Mouse (Mus musculus): ENCODE results near the gene Stom.

Stom gene

GRCm38 (mm10) chr2:35320399-35320798, 16.4 kb downstream of the Stom start:
- DNase-seq (ENCODE audit: low read depth) = no peak

- no peak for DNase-seq (ENCODE audit: low read depth)
These were observed 18.4 kb downstream of the Stom start for GRCm38 (mm10) chr2:35318405-35318804.

- no peak for DNase-seq (ENCODE audit: low read depth)
These were observed 19.2 kb downstream of the Stom start for GRCm38 (mm10) chr2:35317604-35318003.

- DNase-seq (ENCODE audit: low read depth) = no peak
These were observed 22.5 kb downstream of the Stom start for GRCm38 (mm10) chr2:35314300-35314699.

GRCm38 (mm10) chr2:35309906-35310493, 26.8 kb downstream of the Stom start:
- no peak for DNase-seq (ENCODE audit: low read depth)

- no peak for DNase-seq (ENCODE audit: low read depth)
These were observed 28.6 kb downstream of the Stom start for GRCm38 (mm10) chr2:35308166-35308565.

- no peak for DNase-seq (ENCODE audit: low read depth)
These were observed 34.5 kb downstream of the Stom start for GRCm38 (mm10) chr2:35302049-35302885.

GRCm38 (mm10) chr2:35299437-35299836, 37.3 kb downstream of the Stom start:
- DNase-seq (ENCODE audit: low read depth) = peak; percentile 57

- peak; percentile 89 for DNase-seq (ENCODE audit: low read depth)
These were observed 39.0 kb downstream of the Stom start for GRCm38 (mm10) chr2:35297703-35298332.

GRCm38 (mm10) chr2:35293291-35293690, 43.5 kb downstream of the Stom start:
- no peak for DNase-seq (ENCODE audit: low read depth)

GRCm38 (mm10) chr2:35292700-35293099, 44.1 kb downstream of the Stom start:
- DNase-seq (ENCODE audit: low read depth) = no peak

GRCm38 (mm10) chr2:35291856-35292255, 44.9 kb downstream of the Stom start:
- peak; percentile 82 for DNase-seq (ENCODE audit: low read depth)

GRCm38 (mm10) chr2:35288758-35289635, 47.8 kb downstream of the Stom start:
- DNase-seq (ENCODE audit: low read depth) = peak; percentile 92

- no peak for DNase-seq (ENCODE audit: low read depth)
These were observed 49.7 kb downstream of the Stom start for GRCm38 (mm10) chr2:35287017-35287620.

GRCm38 (mm10) chr2:35285209-35285608, 51.6 kb downstream of the Stom start:
- no peak for DNase-seq (ENCODE audit: low read depth)

- no peak for DNase-seq (ENCODE audit: low read depth)
These were observed 52.8 kb downstream of the Stom start for GRCm38 (mm10) chr2:35283997-35284396.

GRCm38 (mm10) chr2:35282214-35282613, 54.6 kb downstream of the Stom start:
- DNase-seq (ENCODE audit: low read depth) = no peak

- DNase-seq (ENCODE audit: low read depth) = no peak
These were observed 56.8 kb downstream of the Stom start for GRCm38 (mm10) chr2:35280001-35280400.

- no peak for DNase-seq (ENCODE audit: low read depth)
These were observed 58.2 kb downstream of the Stom start for GRCm38 (mm10) chr2:35278371-35279210.

- DNase-seq (ENCODE audit: low read depth) = no peak
These were observed 59.1 kb downstream of the Stom start for GRCm38 (mm10) chr2:35277686-35278085.

- DNase-seq (ENCODE audit: low read depth) = no peak
These were observed 63.2 kb downstream of the Stom start for GRCm38 (mm10) chr2:35273536-35273935.

Data from induced T-regulatory cell, adult 2 months (primary cell).